Mouse (Mus musculus): Measurements from ENCODE around the gene Nemp1.

- TF ChIP-seq CTCF (IDR thresholded peaks at IDR 0.05; ENCODE audit: extremely low read depth, insufficient read length, insufficient replicate concordance, low read depth, low read length) = no peak
- no peak for TF ChIP-seq POLR2A (IDR thresholded peaks at IDR 0.05; ENCODE audit: low read depth, low read length)
Measured at GRCm38 (mm10) chr10:127620406-127621190, 46.1 kb upstream of the Nemp1 start, which contains the start of gene Lrp1.

Data from small intestine, adult 2 months (tissue).